Mouse (Mus musculus) spleen, adult 2 months (tissue): ENCODE data around the gene Sipa1l2. TPM values are rescaled to one million over a fixed set of nuclear protein-coding genes. Genes with fewer than 3 reads are reported as not detected.
"Not testable (repeated sequence)": the region's sequence is repeated elsewhere in the genome, so short reads cannot be mapped to it uniquely, and the experiment has no call there.

Experiments used
- DNase-seq, 2 experiments: peaks; one replicate each; pipeline versions ENCODE4 v3.0.0 to v3.0.0-alpha.2; 2012 to 2021; ENCODE audit warnings: low spot score in 2 of 2, low read depth in 1 of 2
- H3K27ac ChIP-seq: fragments of 200-500 bp; 2 replicates; pipeline ENCODE4 v1.5.1; 2012; ENCODE audit warnings: low read length, inconsistent platforms; ENCODE audit not compliant: insufficient read depth
- H3K27me3 ChIP-seq: fragments of 200-500 bp; 2 replicates; pipeline ENCODE4 v1.6.1; 2012; ENCODE audit warnings: mild to moderate bottlenecking, moderate library complexity, low read length, inconsistent platforms; ENCODE audit not compliant: control insufficient read depth, insufficient read depth
- H3K36me3 ChIP-seq: fragments of 200-500 bp; 2 replicates; pipeline ENCODE4 v1.6.1; 2012; ENCODE audit warnings: mild to moderate bottlenecking, low read length, inconsistent platforms; ENCODE audit not compliant: control insufficient read depth, insufficient read depth
- H3K4me1 ChIP-seq: fragments of 200-500 bp; 2 replicates; pipeline ENCODE4 v1.6.1; 2011; ENCODE audit warnings: inconsistent platforms; ENCODE audit not compliant: control insufficient read depth, insufficient read depth, insufficient read length
- H3K4me3 ChIP-seq: fragments of 200-500 bp; 2 replicates; pipeline ENCODE4 v1.5.1; 2011; ENCODE audit warnings: mild to moderate bottlenecking, inconsistent platforms; ENCODE audit not compliant: insufficient read depth, insufficient read length; ENCODE audit errors: extremely low read depth
- CTCF ChIP-seq: fragments of 200-500 bp; IDR thresholded peaks from 2 replicates; pipeline ENCODE4 v1.5.1; 2011; ENCODE audit warnings: mild to moderate bottlenecking, inconsistent platforms; ENCODE audit not compliant: insufficient read depth, insufficient read length, insufficient replicate concordance; ENCODE audit errors: extremely low read depth
- POLR2A ChIP-seq: fragments of 200-500 bp; IDR thresholded peaks from 2 replicates; pipeline ENCODE4 v1.6.1; 2011; ENCODE audit warnings: low read depth, low read length, inconsistent platforms
- WGBS: fragments of 180-500 bp; shearing (Covaris S2); methylation state at CpG from one replicate; pipeline ENCODE4 v1.1.7; 2018; 5-methylcytosine and 5-hydroxymethylcytosine counted together
- polyA plus RNA-seq: library from polyadenylated mRNA; depleted of rRNA; stranded (reverse); fragments of >200 nt; gene quantifications from 2 replicates; pipeline ENCODE4 v1.2.3, GENCODE M21; 2012

The Sipa1l2 gene
- polyA plus RNA-seq, 1 experiment: 9.7 TPM

DNA sequence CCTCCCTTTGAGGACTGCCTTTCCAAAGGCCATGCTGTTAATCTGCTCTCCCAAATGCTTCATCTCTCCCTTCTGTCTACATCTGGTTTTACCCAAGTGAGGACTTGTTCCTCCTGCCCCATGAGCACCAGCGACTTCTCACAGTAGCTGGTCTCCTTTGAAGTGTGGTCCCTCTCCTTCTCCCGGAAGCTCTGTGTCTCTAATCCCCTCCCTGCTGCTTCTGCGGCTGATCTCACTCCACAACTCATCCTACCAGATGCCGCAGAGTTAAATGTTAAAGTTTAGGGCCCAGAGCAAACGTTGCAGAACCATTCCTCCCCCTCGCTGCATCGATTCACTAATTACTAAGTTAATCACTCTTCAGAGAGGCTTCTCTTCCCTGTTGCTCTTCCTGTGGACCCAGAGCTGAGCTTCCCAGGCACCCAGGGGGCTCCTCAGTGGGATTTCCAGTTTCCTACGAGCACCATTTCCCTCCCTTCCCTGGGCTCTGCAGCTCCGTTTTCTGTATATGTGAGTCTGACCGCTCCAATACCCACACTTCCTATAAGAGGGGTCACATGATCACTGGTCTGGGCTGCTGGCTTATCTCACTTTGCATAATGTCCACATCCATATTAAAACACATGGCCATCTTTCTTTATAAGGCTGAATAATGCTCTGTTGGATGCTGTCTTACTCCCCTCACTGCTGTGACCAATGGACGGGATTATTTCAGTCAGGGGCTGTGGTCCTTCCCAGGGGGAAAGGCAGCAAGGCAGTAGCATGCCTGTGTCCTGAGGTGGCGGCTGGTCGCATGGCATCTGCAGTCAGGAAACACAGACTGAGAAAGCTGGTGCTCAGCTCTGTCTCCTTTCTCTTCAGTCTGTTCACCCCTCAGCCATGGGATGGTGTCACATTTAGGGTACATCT lies 156.4 kb downstream of the Sipa1l2 start:
- H3K4me3 ChIP-seq: no peak overlapping the region
- WGBS: 59% methylated on average over 13 of the region's 13 CpGs
- H3K4me1 ChIP-seq: 0 out of 2 replicates have a peak, but pooled peaks cover 3% of the 10 kb centered on the region
- H3K27me3 ChIP-seq: no peaks in the 10 kb centered on the region
- H3K27ac ChIP-seq: no peak overlapping the region
- peaks cover 2% of the 10 kb centered on the region; the same call in 1 of the 2 replicates for H3K36me3 ChIP-seq
- no peak for DNase-seq
- TF ChIP-seq CTCF (no peak), POLR2A (no peak)

DNA sequence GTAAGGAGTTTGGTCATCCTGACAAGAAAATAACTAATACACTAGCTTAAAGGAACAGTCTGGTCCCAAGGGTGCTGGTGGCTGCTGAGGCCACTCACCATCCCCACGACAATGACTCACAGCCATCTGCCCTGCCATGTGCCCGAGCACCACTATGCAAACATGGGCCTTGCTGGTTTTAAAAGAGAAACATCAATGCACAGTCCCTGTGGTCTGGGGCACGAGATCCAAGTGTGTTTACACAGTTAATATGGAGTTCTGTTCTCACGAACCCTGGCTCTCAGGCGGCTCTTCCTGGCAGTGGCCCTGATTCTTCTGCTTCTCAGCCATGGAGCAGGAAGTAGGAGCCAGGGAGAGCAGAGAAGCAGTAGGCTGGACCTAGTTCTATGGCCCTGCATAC lies 159.0 kb downstream of the Sipa1l2 start:
- H3K27me3 ChIP-seq: no peaks in the 10 kb centered on the region
- no peak overlapping the region for H3K4me3 ChIP-seq
- TF ChIP-seq CTCF: no peak
- TF ChIP-seq POLR2A: no peak
- no peaks in the 10 kb centered on the region for H3K36me3 ChIP-seq
- H3K27ac ChIP-seq: no peak overlapping the region
- no peak for DNase-seq
- 0 out of 2 replicates have a peak, but pooled peaks cover 3% of the 10 kb centered on the region for H3K4me1 ChIP-seq
- 76% methylated on average over 5 of the region's 5 CpGs for WGBS

DNA sequence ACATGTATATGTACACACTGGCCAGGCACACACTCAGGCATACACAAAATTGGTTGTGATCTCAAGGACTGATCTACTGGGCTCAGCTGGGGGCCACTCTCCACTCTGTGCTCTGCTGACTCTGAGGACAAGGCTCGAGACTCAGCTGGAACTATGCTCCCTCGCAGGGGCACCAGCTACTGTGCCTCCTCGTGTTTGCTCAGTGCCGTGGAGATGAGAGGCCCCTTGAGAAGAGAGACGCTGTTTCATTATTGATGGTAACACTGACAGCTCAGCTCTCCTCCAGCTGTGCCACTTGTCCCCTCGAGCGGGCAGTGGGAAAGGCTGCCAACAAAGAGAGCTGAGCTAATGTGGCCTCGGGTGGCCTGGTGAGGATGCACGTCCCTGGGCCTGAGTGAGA lies 161.9 kb downstream of the Sipa1l2 start:
- Histone ChIP-seq H3K4me1 (no peaks in the 10 kb centered on the region), H3K36me3 (no peaks in the 10 kb centered on the region), H3K27ac (no peak overlapping the region), H3K27me3 (no peaks in the 10 kb centered on the region), H3K4me3 (no peak overlapping the region)
- TF ChIP-seq POLR2A (no peak), CTCF (no peak)
- no peak for DNase-seq
- WGBS: 79% methylated on average over 9 of the region's 9 CpGs

DNA sequence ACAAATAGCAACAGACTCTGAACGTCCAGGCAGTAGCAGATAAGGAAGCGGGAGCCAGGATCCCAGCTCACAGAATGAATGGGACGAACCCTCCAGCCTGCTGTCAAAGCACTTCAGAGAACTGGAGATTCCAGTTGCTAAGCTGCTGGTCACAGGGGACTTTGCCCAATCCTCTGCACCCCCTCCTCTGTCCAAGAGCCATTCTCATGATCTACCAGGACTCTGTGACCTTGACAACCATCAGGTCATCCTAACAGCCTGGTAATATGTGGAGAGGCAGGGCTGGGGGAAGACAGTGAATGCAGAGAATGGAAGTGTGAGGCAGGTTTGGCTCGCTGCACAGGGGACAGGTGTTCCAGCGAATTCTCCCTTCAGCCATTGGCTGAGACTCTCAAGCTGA lies 163.2 kb downstream of the Sipa1l2 start:
- no peaks in the 10 kb centered on the region for H3K27me3 ChIP-seq
- no peaks in the 10 kb centered on the region for H3K4me1 ChIP-seq
- 91% methylated on average over 5 of the region's 5 CpGs for WGBS
- H3K36me3 ChIP-seq: no peaks in the 10 kb centered on the region
- H3K27ac ChIP-seq: no peak overlapping the region
- H3K4me3 ChIP-seq: no peak overlapping the region
- TF ChIP-seq CTCF (no peak), POLR2A (no peak)
- DNase-seq: no peak

DNA sequence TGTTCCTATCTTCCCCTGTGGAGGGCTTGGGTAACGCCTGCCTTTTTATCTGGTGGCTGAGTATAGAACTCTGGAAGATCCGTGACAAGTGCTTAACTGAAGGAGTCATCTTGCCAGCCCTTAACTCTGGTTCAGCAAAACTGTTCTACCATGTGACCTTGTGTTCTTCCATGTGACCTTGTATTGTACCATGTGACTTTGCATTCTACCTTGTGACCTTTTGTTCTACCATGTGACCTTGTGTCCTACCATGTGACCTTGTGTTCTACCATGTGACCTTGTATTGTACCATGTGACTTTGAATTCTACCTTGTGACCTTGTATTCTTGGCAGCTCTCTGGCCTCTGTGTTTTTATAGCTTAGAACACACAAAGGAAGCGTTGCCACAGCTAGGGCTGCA lies 168.3 kb downstream of the Sipa1l2 start:
- Histone ChIP-seq H3K4me3 (no peak overlapping the region), H3K27me3 (no peaks in the 10 kb centered on the region), H3K27ac (no peak overlapping the region), H3K36me3 (no peaks in the 10 kb centered on the region), H3K4me1 (no peaks in the 10 kb centered on the region)
- 80% methylated on average over 3 of the region's 3 CpGs for WGBS
- TF ChIP-seq POLR2A (no peak), CTCF (no peak)
- no peak for DNase-seq

DNA sequence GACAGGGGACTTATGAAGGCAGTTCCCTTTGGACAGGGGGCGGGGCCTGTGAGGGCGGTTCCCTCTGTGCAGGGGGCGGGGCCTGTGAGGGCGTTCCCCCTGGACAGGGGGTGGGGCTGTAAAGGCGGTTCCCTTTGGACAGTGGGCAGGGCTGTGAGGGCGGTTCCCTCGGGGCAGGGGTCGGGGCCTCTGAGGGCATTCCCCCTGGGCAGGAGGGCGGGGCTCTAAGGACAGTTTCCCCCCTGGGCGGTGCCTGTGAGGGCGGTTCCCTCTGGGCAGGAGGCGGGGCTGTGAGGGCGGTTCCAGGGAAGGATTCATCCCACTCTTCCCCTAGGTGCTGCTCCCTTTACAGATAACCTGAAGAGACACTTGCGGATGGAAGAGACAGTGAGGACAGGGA lies 171.6 kb downstream of the Sipa1l2 start:
- no peak for TF ChIP-seq POLR2A
- TF ChIP-seq CTCF: no peak
- no peak for DNase-seq
- Histone ChIP-seq H3K27ac (no peak overlapping the region), H3K36me3 (no peaks in the 10 kb centered on the region), H3K4me3 (no peak overlapping the region), H3K4me1 (no peaks in the 10 kb centered on the region), H3K27me3 (no peaks in the 10 kb centered on the region)
- WGBS: 78% methylated on average over 14 of the region's 14 CpGs

DNA sequence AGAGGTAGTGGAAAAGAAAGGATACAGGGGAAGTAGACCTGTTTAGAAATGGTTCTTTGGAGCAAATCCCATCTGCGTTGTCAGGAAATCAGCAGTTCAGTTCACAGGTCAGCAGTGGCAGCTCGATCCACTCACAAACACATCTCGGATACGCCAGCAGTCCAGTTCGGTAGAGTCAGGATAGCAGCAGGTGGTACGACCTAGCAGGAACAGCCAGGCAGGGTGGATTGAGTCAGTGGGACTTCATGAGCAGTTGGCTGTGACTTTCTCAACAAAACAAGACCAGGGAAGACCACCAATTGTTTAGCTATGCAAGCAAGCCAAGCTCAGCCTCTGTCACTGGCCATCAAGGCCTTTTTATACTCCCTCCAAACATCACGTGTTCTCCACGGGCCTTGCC lies 173.9 kb downstream of the Sipa1l2 start:
- not testable (repeated sequence) for H3K36me3 ChIP-seq, H3K4me3 ChIP-seq, H3K27me3 ChIP-seq, H3K4me1 ChIP-seq, H3K27ac ChIP-seq, DNase-seq
- 94% methylated on average over 8 of the region's 8 CpGs for WGBS
